Mouse (Mus musculus): ENCODE results near the gene Smok3b. TPM values are rescaled to one million over a fixed set of nuclear protein-coding genes. Genes with fewer than 3 reads are reported as not detected.
"Not testable (repeated sequence)": the region's sequence is repeated elsewhere in the genome, so short reads cannot be mapped to it uniquely, and the experiment has no call there.

Gene Smok3b
- total and polyA plus RNA-seq, 3 experiments = not detected

DNA sequence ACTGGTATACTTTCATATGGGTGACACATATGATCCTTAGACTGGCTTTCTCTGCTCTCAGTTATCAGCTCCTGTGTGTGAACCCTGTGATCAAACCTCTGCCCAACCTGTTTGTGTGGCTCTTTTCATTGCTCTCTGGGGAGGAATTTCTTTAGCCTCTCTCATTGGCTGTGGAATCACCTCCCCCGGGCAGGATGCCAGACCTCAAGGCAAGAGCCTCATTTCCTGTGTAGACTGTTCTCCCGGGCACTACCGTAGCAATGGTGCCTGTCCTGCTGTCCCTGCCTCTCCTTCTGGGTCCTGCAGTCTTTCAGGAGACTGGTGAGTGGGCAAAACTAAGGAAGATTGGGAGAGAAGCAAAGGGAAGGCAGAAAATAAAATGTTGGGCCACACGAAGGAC lies 39.9 kb upstream of the Smok3b start, which contains the start of gene Azgp1:
Gene Azgp1, plus strand, starts transcription at position 221 of the 400 bp plus-strand sequence.
- no peaks in the 10 kb centered on the region for H3K9me3 ChIP-seq (replicated peaks)
- no peaks in the 10 kb centered on the region for H3K36me3 ChIP-seq (replicated peaks)
- ATAC-seq (ENCODE audit: extremely low read depth, insufficient number of reproducible peaks, low FRiP score, poor library complexity, severe bottlenecking) (no peak), DNase-seq (ENCODE audit: low spot score) (no peak)
- H3K27me3 ChIP-seq (ENCODE audit: insufficient read depth, low read length) = no peaks in the 10 kb centered on the region
- TF ChIP-seq POLR2AphosphoS5 (IDR thresholded peaks at IDR 0.05; ENCODE audit: insufficient replicate concordance, low read depth, low read length) = no peak
- TF ChIP-seq CTCF (IDR thresholded peaks at IDR 0.05; ENCODE audit: low read depth, low read length) = no peak
- no peak for TF ChIP-seq GATA2 (IDR thresholded peaks at IDR 0.05; ENCODE audit: borderline replicate concordance, low read depth, low read length)
- no peak for TF ChIP-seq TAL1 (conservative IDR thresholded peaks at IDR 0.05; ENCODE audit: low read depth, low read length)
- no peak for TF ChIP-seq GATA1 (IDR thresholded peaks at IDR 0.05; ENCODE audit: borderline replicate concordance, low read length)
- no peaks in the 10 kb centered on the region for H3K4me1 ChIP-seq (ENCODE audit: insufficient read depth, low read depth, low read length)
- no peak within 1 kb of the TSS for H3K4me3 ChIP-seq (ENCODE audit: low read depth, low read length)

- H3K9me3 ChIP-seq (replicated peaks) = no peaks in the 10 kb centered on the region
- TF ChIP-seq GATA1 (IDR thresholded peaks at IDR 0.05; ENCODE audit: borderline replicate concordance, low read length) (no peak), CTCF (IDR thresholded peaks at IDR 0.05; ENCODE audit: low read depth, low read length) (no peak), TAL1 (conservative IDR thresholded peaks at IDR 0.05; ENCODE audit: low read depth, low read length) (no peak), GATA2 (IDR thresholded peaks at IDR 0.05; ENCODE audit: borderline replicate concordance, low read depth, low read length) (no peak), POLR2AphosphoS5 (IDR thresholded peaks at IDR 0.05; ENCODE audit: insufficient replicate concordance, low read depth, low read length) (no peak)
- no peaks in the 10 kb centered on the region for H3K27me3 ChIP-seq (ENCODE audit: insufficient read depth, low read length)
- ATAC-seq (ENCODE audit: extremely low read depth, insufficient number of reproducible peaks, low FRiP score, poor library complexity, severe bottlenecking) = no peak
- H3K4me1 ChIP-seq (ENCODE audit: insufficient read depth, low read depth, low read length) = no peaks in the 10 kb centered on the region
- DNase-seq (ENCODE audit: low spot score) = no peak
- no peaks in the 10 kb centered on the region for H3K36me3 ChIP-seq (replicated peaks)
- no peak overlapping the region for H3K4me3 ChIP-seq (ENCODE audit: low read depth, low read length)
Measured at GRCm38 (mm10) chr5:137986351-137986750, 34.9 kb upstream of the Smok3b start.

- ATAC-seq (ENCODE audit: extremely low read depth, insufficient number of reproducible peaks, low FRiP score, poor library complexity, severe bottlenecking) = no peak
- H3K4me3 ChIP-seq (ENCODE audit: low read depth, low read length) = no peak overlapping the region
- no peak for DNase-seq (ENCODE audit: low spot score)
- H3K9me3 ChIP-seq (replicated peaks) = no peaks in the 10 kb centered on the region
- H3K36me3 ChIP-seq (replicated peaks) = no peaks in the 10 kb centered on the region
- TF ChIP-seq TAL1 (conservative IDR thresholded peaks at IDR 0.05; ENCODE audit: low read depth, low read length) (no peak), GATA2 (IDR thresholded peaks at IDR 0.05; ENCODE audit: borderline replicate concordance, low read depth, low read length) (no peak), GATA1 (IDR thresholded peaks at IDR 0.05; ENCODE audit: borderline replicate concordance, low read length) (no peak), CTCF (IDR thresholded peaks at IDR 0.05; ENCODE audit: low read depth, low read length) (no peak), POLR2AphosphoS5 (IDR thresholded peaks at IDR 0.05; ENCODE audit: insufficient replicate concordance, low read depth, low read length) (no peak)
- no peaks in the 10 kb centered on the region for H3K27me3 ChIP-seq (ENCODE audit: insufficient read depth, low read length)
- no peaks in the 10 kb centered on the region for H3K4me1 ChIP-seq (ENCODE audit: insufficient read depth, low read depth, low read length)
Measured at GRCm38 (mm10) chr5:138009437-138009836, 11.8 kb upstream of the Smok3b start.

DNA sequence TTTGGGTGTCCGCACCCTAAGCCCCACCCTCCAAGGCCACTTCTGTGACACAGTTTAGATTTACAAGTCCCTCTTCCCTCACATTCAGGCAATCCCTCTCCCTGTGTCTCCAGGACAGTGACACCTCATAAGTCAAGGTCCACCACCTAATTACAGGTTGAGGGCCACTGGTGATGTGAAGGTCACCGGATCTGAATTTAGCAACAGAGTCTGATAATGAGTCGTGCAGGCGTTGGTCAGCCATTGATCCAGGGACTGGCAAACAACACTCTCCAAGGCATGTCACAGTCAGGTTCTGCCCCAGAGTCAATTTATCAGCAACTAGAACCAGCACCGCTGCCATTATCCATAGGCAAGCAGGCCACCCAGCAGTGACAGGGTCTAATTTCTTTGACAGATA lies 8.8 kb upstream of the Smok3b start:
- H3K9me3 ChIP-seq (replicated peaks) = no peaks in the 10 kb centered on the region
- TF ChIP-seq GATA1 (IDR thresholded peaks at IDR 0.05; ENCODE audit: borderline replicate concordance, low read length) = no peak
- TF ChIP-seq POLR2AphosphoS5 (IDR thresholded peaks at IDR 0.05; ENCODE audit: insufficient replicate concordance, low read depth, low read length) = no peak
- no peaks in the 10 kb centered on the region for H3K36me3 ChIP-seq (replicated peaks)
- no peak overlapping the region for H3K4me3 ChIP-seq (ENCODE audit: low read depth, low read length)
- no peaks in the 10 kb centered on the region for H3K27me3 ChIP-seq (ENCODE audit: insufficient read depth, low read length)
- no peak for ATAC-seq (ENCODE audit: extremely low read depth, insufficient number of reproducible peaks, low FRiP score, poor library complexity, severe bottlenecking)
- no peaks in the 10 kb centered on the region for H3K4me1 ChIP-seq (ENCODE audit: insufficient read depth, low read depth, low read length)
- DNase-seq (ENCODE audit: low spot score) = no peak

GRCm38 (mm10) chr5:138016530-138016929 lies 4.7 kb upstream of the Smok3b start:
- DNase-seq (ENCODE audit: low spot score) (no peak), ATAC-seq (ENCODE audit: extremely low read depth, insufficient number of reproducible peaks, low FRiP score, poor library complexity, severe bottlenecking) (no peak)
- no peak for TF ChIP-seq POLR2AphosphoS5 (IDR thresholded peaks at IDR 0.05; ENCODE audit: insufficient replicate concordance, low read depth, low read length)
- TF ChIP-seq GATA2 (IDR thresholded peaks at IDR 0.05; ENCODE audit: borderline replicate concordance, low read depth, low read length) = no peak
- TF ChIP-seq GATA1 (IDR thresholded peaks at IDR 0.05; ENCODE audit: borderline replicate concordance, low read length) = no peak
- no peak for TF ChIP-seq CTCF (IDR thresholded peaks at IDR 0.05; ENCODE audit: low read depth, low read length)
- no peak for TF ChIP-seq TAL1 (conservative IDR thresholded peaks at IDR 0.05; ENCODE audit: low read depth, low read length)
- Histone ChIP-seq H3K4me3 (ENCODE audit: low read depth, low read length) (no peak overlapping the region), H3K4me1 (ENCODE audit: insufficient read depth, low read depth, low read length) (no peaks in the 10 kb centered on the region), H3K36me3 (replicated peaks) (no peaks in the 10 kb centered on the region), H3K27me3 (ENCODE audit: insufficient read depth, low read length) (no peaks in the 10 kb centered on the region), H3K9me3 (replicated peaks) (no peaks in the 10 kb centered on the region)

GRCm38 (mm10) chr5:138016997-138017396 lies 4.2 kb upstream of the Smok3b start:
- Histone ChIP-seq H3K9me3 (replicated peaks) (no peaks in the 10 kb centered on the region), H3K4me3 (ENCODE audit: low read depth, low read length) (no peak overlapping the region), H3K4me1 (ENCODE audit: insufficient read depth, low read depth, low read length) (no peaks in the 10 kb centered on the region), H3K27me3 (ENCODE audit: insufficient read depth, low read length) (no peaks in the 10 kb centered on the region), H3K36me3 (replicated peaks) (no peaks in the 10 kb centered on the region)
- no peak for DNase-seq (ENCODE audit: low spot score)
- no peak for TF ChIP-seq CTCF (IDR thresholded peaks at IDR 0.05; ENCODE audit: low read depth, low read length)
- TF ChIP-seq TAL1 (conservative IDR thresholded peaks at IDR 0.05; ENCODE audit: low read depth, low read length) = no peak
- TF ChIP-seq POLR2AphosphoS5 (IDR thresholded peaks at IDR 0.05; ENCODE audit: insufficient replicate concordance, low read depth, low read length) = no peak
- TF ChIP-seq GATA2 (IDR thresholded peaks at IDR 0.05; ENCODE audit: borderline replicate concordance, low read depth, low read length) = no peak
- no peak for TF ChIP-seq GATA1 (IDR thresholded peaks at IDR 0.05; ENCODE audit: borderline replicate concordance, low read length)
- no peak for ATAC-seq (ENCODE audit: extremely low read depth, insufficient number of reproducible peaks, low FRiP score, poor library complexity, severe bottlenecking)

GRCm38 (mm10) chr5:138019577-138019976 lies 1.7 kb upstream of the Smok3b start:
- ATAC-seq (ENCODE audit: extremely low read depth, insufficient number of reproducible peaks, low FRiP score, poor library complexity, severe bottlenecking); H3K27me3 ChIP-seq (ENCODE audit: insufficient read depth, low read length); H3K36me3 ChIP-seq (replicated peaks); H3K9me3 ChIP-seq (replicated peaks); H3K4me1 ChIP-seq (ENCODE audit: insufficient read depth, low read depth, low read length); H3K4me3 ChIP-seq (ENCODE audit: low read depth, low read length); DNase-seq (ENCODE audit: low spot score): not testable (repeated sequence)

GRCm38 (mm10) chr5:138052894-138053293 lies 31.7 kb downstream of the Smok3b start, which contains the start of gene Smok3c:
TSS of gene Smok3c (plus strand) at chr5:138053194.
- not testable (repeated sequence) for DNase-seq (ENCODE audit: low spot score); H3K9me3 ChIP-seq (replicated peaks); H3K4me1 ChIP-seq (ENCODE audit: insufficient read depth, low read depth, low read length); H3K36me3 ChIP-seq (replicated peaks); H3K4me3 ChIP-seq (ENCODE audit: low read depth, low read length); ATAC-seq (ENCODE audit: extremely low read depth, insufficient number of reproducible peaks, low FRiP score, poor library complexity, severe bottlenecking); H3K27me3 ChIP-seq (ENCODE audit: insufficient read depth, low read length)

All from G1E (cell line).